8 mouse cellular contexts compared by ENCODE assay signal in genomic region chr14:54475941-54476844, GRCm38 (mm10). TPM values are rescaled to one million over a fixed set of nuclear protein-coding genes. Genes with fewer than 3 reads are reported as not detected.
DNase-seq lines count a peak whose midpoint lies in the region; ATAC-seq and TF ChIP-seq lines count a peak whose summit lies in the region.

Gene Rem2 (plus strand): TSS chr14:54476100.

- H3K9ac ChIP-seq in liver, adult 2 months (ENCODE audit: low read depth, low read length): no peak within 1 kb of the TSS
- H3K9ac ChIP-seq in heart, embryonic 14.5 days (ENCODE audit: low read length): peak within 1 kb of the TSS; percentile 72
- no peak within 1 kb of the TSS for H3K9ac ChIP-seq in liver, embryonic 14.5 days (replicated peaks)

- no peaks in the 10 kb centered on the region for H3K79me2 ChIP-seq in liver, adult 2 months (ENCODE audit: control insufficient read depth, insufficient read depth, low read length)

- H3K4me3 ChIP-seq in liver, adult 2 months (ENCODE audit: insufficient read depth, low read depth, low read length): peak within 1 kb of the TSS; percentile 37; the same call in 1 of the 2 replicates
- peak within 1 kb of the TSS; percentile 46 to 58 for H3K4me3 ChIP-seq in heart, embryonic 14.5 days (ENCODE audit: control insufficient read depth in 1 of 2, insufficient read depth in 1 of 2, low read depth in 1 of 2, low read length in 2 of 2)
- peak within 1 kb of the TSS; percentile 16 to 31; a peak in 3 of 4 replicates for H3K4me3 ChIP-seq in liver, embryonic 14.5 days (ENCODE audit: insufficient read depth in 1 of 2, low read depth in 2 of 2, low read length in 2 of 2)
- H3K4me3 ChIP-seq in olfactory bulb, adult 2 months (ENCODE audit: insufficient read depth, low read depth, low read length): peak within 1 kb of the TSS; percentile 82

- no peak for TF ChIP-seq EP300 in liver, embryonic 14.5 days (IDR thresholded peaks at IDR 0.05; ENCODE audit: low read depth)

- WGBS in liver, adult 2 months: 3% methylated on average over 23 of the region's 23 CpGs
- WGBS in heart, embryonic 14.5 days: under 1% methylated on average over 23 of the region's 23 CpGs
- WGBS in liver, embryonic 14.5 days (ENCODE audit: insufficient replicate concordance): 4% methylated on average over 23 of the region's 23 CpGs
- under 1% methylated on average over 23 of the region's 23 CpGs for WGBS in olfactory bulb, adult 2 months

- H3K4me2 ChIP-seq in heart, embryonic 14.5 days (ENCODE audit: low read length): peak within 1 kb of the TSS; percentile 90
- H3K4me2 ChIP-seq in liver, embryonic 14.5 days (ENCODE audit: low read depth): peak within 1 kb of the TSS; percentile 52

- peak; percentile 36 for DNase-seq in liver, adult 2 months (ENCODE audit: extremely low read depth, low read depth, low spot score)
- DNase-seq in liver: no peak
- DNase-seq in cerebellum, postnatal 25 days: peak; percentile 82 to 89
- DNase-seq in kidney, postnatal 36 days: peak; percentile 73 to 74
- DNase-seq in liver, embryonic 14.5 days (ENCODE audit: low read depth in 3 of 3, low spot score in 3 of 3): no peak
- DNase-seq in gastrocnemius, postnatal 36 days: no peak

- H3K27ac ChIP-seq in liver, adult 2 months (replicated peaks; ENCODE audit: insufficient read depth, low read depth, low read length): no peak within 1 kb of the TSS
- no peak within 1 kb of the TSS for H3K27ac ChIP-seq in heart, embryonic 14.5 days (replicated peaks in 1 of 2; ENCODE audit: control insufficient read depth in 1 of 2, insufficient read depth in 1 of 2, low read depth in 2 of 2, low read length in 2 of 2)
- H3K27ac ChIP-seq in liver, embryonic 14.5 days: no peak within 1 kb of the TSS
- peak within 1 kb of the TSS; percentile 62 for H3K27ac ChIP-seq in olfactory bulb, adult 2 months (ENCODE audit: insufficient read depth, low read depth, low read length)

- H3K4me1 ChIP-seq in liver, adult 2 months (ENCODE audit: control insufficient read depth, insufficient read depth, low read length): no peaks in the 10 kb centered on the region; the same call in 1 of the 2 replicates
- peaks cover 11 to 13% of the 10 kb centered on the region in 2 experiments for H3K4me1 ChIP-seq in heart, embryonic 14.5 days (ENCODE audit: control insufficient read depth in 2 of 2, insufficient read depth in 2 of 2, low read length in 2 of 2)
- peaks cover 0 to 3% of the 10 kb centered on the region in 2 experiments; a peak in 2 of 4 replicates for H3K4me1 ChIP-seq in liver, embryonic 14.5 days (replicated peaks; ENCODE audit: control insufficient read depth in 2 of 2, insufficient read depth in 2 of 2, low read length in 1 of 2)
- H3K4me1 ChIP-seq in olfactory bulb, adult 2 months (ENCODE audit: control insufficient read depth, insufficient read depth, low read length): peaks cover 24% of the 10 kb centered on the region

- ATAC-seq in heart, embryonic 14.5 days (ENCODE audit: insufficient number of reproducible peaks, insufficient read depth, low FRiP score, low read depth): peak; percentile 27; the same call in 1 of the 2 replicates
- ATAC-seq in liver, embryonic 14.5 days (ENCODE audit: insufficient read depth): no peak

- intact Hi-C loops in gastrocnemius, postnatal 36 days (cut with DNase I): no loop called here

- no peak for TF ChIP-seq CTCF in liver, adult 2 months (IDR thresholded peaks at IDR 0.05; ENCODE audit: low read depth, low read length)
- no peak for TF ChIP-seq CTCF in liver, embryonic 14.5 days (IDR thresholded peaks at IDR 0.05; ENCODE audit: low read depth)
- no peak for TF ChIP-seq CTCF in olfactory bulb, adult 2 months (IDR thresholded peaks at IDR 0.05; ENCODE audit: insufficient read depth, low read depth, low read length)

- no peak for TF ChIP-seq POLR2A in liver, adult 2 months (IDR thresholded peaks at IDR 0.05; ENCODE audit: extremely low read depth, insufficient read depth, low read length)
- TF ChIP-seq POLR2A in olfactory bulb, adult 2 months (IDR thresholded peaks at IDR 0.05; ENCODE audit: insufficient read depth, low read depth, low read length): peak; percentile 14

- H3K36me3 ChIP-seq in liver, adult 2 months (ENCODE audit: control insufficient read depth, insufficient read depth, low read length): no peaks in the 10 kb centered on the region
- no peaks in the 10 kb centered on the region for H3K36me3 ChIP-seq in heart, embryonic 14.5 days (ENCODE audit: control insufficient read depth, insufficient read depth, low read length)
- no peaks in the 10 kb centered on the region for H3K36me3 ChIP-seq in liver, embryonic 14.5 days (replicated peaks; ENCODE audit: control insufficient read depth, insufficient read depth, low read depth)

- H3K9me3 ChIP-seq in heart, embryonic 14.5 days (ENCODE audit: control insufficient read depth, low read length): no peaks in the 10 kb centered on the region
- H3K9me3 ChIP-seq in liver, embryonic 14.5 days (ENCODE audit: control insufficient read depth, low read length): no peaks in the 10 kb centered on the region

- peaks cover 7% of the 10 kb centered on the region for H3K27me3 ChIP-seq in liver, adult 2 months (ENCODE audit: control insufficient read depth, insufficient read depth, low read length)
- peaks cover 14% of the 10 kb centered on the region for H3K27me3 ChIP-seq in heart, embryonic 14.5 days (ENCODE audit: control insufficient read depth, insufficient read depth, low read length)
- H3K27me3 ChIP-seq in liver, embryonic 14.5 days (ENCODE audit: control insufficient read depth, insufficient read depth, low read length): peaks cover 52% of the 10 kb centered on the region

RNA-seq across cellular contexts. Expression of gene Rem2, which starts in this region (rescaled TPM):
- not detected in 2 replicates for total RNA-seq in liver, adult 2 months (2014; rRNA removed)
- polyA plus RNA-seq in liver, adult 2 months (2012; rRNA removed): 0.10 TPM in 1 of 2 replicates, not detected in the other
- 1.4 TPM in 2 replicates for polyA plus RNA-seq in heart, embryonic 14.5 days (2014; fragmentation: Nextera tagmentation; extraction: Ambion mirVana)
- polyA plus RNA-seq in liver, embryonic 14.5 days (2012; rRNA removed): 0.09 and 0.12 TPM in 2 replicates
- 0.05 TPM in 1 of 2 replicates, not detected in the other for polyA plus RNA-seq in liver, embryonic 14.5 days (2014; fragmentation: Nextera tagmentation; extraction: Ambion mirVana)
- polyA plus RNA-seq in olfactory bulb, adult 2 months (2012; ENCODE audit: insufficient read depth, insufficient read length, low replicate concordance, missing spikeins): not detected in 2 replicates
- not detected for total RNA-seq in gastrocnemius, postnatal 36 days (2021)

Comparison
In these comparisons a context has a peak if more than half of its experiments do, and no peak if none do; other contexts are left out.
1. Peak in DNase-seq and H3K4me3 ChIP-seq in liver, adult 2 months; RNA of the gene not detected or under 1 TPM.
2. DNase-seq: peak in cerebellum, postnatal 25 days (2 of 2) and kidney, postnatal 36 days (2 of 2); none in liver (single experiment), liver, embryonic 14.5 days (0 of 3) and gastrocnemius, postnatal 36 days (0 of 2).
3. H3K4me3 ChIP-seq: peak in every context shown above with its lines; median percentile 82 in olfactory bulb, adult 2 months; 52 in heart, embryonic 14.5 days; 37 in liver, adult 2 months; 24 in liver, embryonic 14.5 days.